Mouse (Mus musculus) thymus, postnatal 0 days (tissue): ENCODE measurements around the gene Cbx7. TPM values are rescaled to one million over a fixed set of nuclear protein-coding genes. Genes with fewer than 3 reads are reported as not detected.

Experiments
- DNase-seq: peaks from one replicate; pipeline ENCODE4 v3.0.0-alpha.2; 2015; ENCODE audit warnings: low spot score
- polyA plus RNA-seq: library from polyadenylated mRNA; unstranded; fragments of >200 nt; fragmentation: Nextera tagmentation; extraction: Ambion mirVana; gene quantifications from 2 replicates; pipeline ENCODE4 v1.2.1, GENCODE M21; 2015

Gene Cbx7
- polyA plus RNA-seq, 1 experiment from 2014 or later, result 10.1 TPM

DNA sequence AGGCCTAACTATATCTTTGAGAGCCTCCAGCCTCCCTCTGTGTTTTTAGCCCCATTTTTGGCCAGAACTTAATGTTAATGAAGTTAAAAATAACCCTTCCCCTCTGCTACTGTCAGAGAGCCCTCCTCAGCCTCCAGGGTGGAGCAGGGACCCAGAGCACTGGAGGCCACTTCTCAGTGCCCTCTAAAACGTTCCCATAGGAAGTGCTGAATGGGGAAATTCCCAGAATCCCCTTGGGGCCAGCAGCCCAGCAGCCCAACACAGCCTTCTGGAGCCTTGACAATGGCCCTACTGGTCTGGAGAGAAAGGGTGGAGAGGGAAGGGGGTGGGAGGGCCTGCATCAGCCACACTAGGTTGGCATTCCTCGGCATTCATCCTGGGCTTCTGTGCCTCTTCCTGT, 32.7 kb upstream of the Cbx7 start:
- DNase-seq, result no peak

DNA sequence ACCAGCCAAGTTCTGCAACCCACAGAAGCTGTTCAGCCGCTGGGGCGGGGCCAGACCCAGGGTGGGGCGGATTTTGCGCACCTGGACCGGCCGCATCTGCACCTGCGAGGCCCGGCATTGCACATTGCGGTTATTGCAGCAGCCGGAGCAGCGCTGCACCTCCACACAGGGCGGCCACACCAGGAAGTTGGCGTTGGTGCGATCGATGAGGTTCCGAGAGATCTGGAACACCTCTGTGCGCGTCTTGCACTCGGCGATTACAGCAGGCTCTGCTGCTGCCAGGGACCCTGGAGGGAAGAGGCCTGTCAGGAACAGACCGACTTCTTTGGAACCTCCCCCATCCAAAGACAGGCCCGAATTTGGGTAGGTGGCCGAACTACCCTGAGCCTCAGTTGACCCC, 30.7 kb upstream of the Cbx7 start:
- DNase-seq, result no peak

DNA sequence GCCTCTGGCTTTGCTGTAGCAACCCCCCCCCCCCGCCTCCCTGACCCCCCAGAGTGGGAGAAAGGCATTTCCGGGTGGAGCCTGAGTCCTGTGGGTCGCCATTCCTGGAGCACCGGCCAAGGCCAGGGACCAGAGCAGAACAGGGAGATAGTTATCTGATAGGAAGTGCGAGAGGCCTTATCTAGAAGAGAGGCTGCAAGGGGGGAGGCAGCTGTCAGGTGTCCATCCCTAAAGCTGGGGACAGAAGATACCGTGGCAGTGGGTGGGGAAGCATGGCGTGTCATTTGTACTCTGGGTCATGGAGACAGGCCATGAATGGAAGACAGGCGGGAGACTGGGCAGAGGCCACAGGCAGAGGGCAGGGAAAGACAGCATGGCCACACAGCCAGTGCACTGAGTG, 29.8 kb upstream of the Cbx7 start:
- DNase-seq, result no peak

- DNase-seq, result no peak
Measured at GRCm38 (mm10) chr15:79997988-79998387, 27.1 kb upstream of the Cbx7 start.

- DNase-seq, result no peak
Measured at GRCm38 (mm10) chr15:79996781-79997180, 25.9 kb upstream of the Cbx7 start.

DNA sequence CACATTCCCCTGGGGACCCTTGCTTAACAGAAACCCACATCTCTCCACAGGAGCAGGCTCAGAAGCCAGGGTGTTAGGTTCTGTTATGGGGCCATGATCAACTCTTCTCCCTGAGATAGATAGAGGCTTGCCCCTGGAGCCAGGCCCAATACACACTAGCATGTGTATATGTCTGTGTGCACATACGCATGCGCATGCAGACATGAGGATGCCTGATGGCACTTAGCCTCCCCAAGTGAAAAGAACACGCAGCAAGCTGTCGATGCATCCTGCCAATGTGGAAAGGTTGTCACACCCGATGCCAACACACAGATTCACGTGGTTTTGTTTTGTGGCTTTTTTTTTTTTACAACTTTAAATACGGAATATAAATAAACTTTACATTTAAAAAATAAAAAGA, 24.6 kb upstream of the Cbx7 start:
- no peak for DNase-seq

DNA sequence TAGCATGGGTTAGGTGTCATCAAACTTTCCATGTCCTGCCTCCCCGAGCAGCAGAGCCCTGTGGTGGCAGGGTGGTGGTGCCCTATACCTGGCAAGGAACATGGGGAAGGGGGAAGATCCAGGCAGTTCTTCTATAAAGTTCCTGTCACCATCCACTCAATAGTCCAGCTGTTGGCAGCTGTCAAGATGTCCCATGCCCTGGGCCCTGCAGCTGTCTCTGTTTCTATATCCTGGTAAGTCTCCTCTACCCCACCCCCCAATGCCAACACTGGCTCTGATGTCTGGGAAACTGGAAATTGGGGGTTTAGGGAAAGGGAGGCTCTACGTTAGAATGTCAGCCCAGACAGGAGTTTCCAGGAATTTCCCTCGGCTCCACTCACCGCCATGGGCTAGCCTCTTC, 23.6 kb upstream of the Cbx7 start:
- DNase-seq, result no peak

DNA sequence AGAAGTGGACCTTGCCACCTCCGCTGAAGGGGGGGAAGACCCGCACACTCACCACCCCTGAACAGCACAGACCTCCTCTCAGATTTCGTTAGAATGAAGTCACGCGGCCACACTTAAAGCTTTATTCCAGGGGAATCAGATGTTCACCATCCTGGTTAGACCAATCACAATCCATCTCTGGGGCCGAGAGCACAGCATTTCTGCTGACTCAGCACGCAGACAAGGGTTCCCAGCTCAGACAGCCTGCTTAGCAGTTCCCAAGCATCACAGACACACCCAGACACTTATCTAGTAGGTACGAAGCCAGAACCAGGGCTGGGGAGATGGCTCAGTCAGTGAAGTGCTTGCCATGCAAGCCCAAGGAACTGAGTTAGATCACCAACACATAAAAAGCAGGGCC, 15.3 kb upstream of the Cbx7 start:
- DNase-seq, result no peak

- DNase-seq, result no peak
Measured at GRCm38 (mm10) chr15:79985471-79985870, 14.6 kb upstream of the Cbx7 start.

- no peak for DNase-seq
Measured at GRCm38 (mm10) chr15:79984152-79984551, 13.2 kb upstream of the Cbx7 start.

GRCm38 (mm10) chr15:79980716-79981115, 9.8 kb upstream of the Cbx7 start:
- no peak for DNase-seq

DNA sequence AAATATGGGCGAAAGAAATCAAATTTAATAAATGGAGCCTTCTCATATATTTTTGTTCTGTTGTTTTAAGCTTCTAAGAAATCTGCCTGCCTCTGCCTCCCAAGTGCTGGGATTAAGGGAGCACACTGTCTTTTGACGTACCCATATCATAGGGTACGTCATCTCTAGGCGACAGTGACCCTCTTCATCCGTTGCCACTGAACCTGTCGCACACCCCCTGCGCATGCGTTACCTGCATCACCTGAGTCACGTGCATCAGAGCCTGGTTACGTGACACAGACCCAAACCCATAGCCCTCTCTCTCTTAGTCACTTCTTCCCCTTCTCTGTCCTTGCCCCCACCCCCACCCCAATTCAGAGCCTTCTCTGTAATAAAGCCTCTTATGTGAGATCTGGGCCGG, 1.3 kb upstream of the Cbx7 start:
- no peak for DNase-seq

- no peak for DNase-seq
Measured at GRCm38 (mm10) chr15:79970491-79970890, 428 bp downstream of the Cbx7 start.

GRCm38 (mm10) chr15:79967346-79967745, 3.6 kb downstream of the Cbx7 start:
- DNase-seq, result no peak

DNA sequence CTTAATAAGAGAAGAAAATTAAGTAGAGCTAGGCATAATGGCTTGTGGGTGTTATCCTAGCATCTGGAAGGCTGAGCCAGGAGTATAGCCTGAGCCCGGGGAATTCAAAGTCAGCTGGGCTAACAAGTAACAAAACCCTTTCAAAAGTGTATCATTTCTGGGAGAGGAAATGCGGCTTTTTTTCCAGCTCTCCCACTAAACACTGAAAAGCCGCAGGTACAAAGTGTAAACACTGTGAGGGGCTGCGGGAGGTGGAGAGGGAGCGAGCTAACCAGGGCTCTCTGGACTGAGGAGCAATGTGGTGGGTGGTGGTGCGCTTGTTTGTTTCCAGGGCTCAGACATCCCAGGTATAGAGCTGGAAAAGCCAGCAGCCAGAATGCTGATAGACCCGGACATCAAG, 6.5 kb downstream of the Cbx7 start:
- DNase-seq, result no peak

- DNase-seq, result peak; percentile 25
Measured at GRCm38 (mm10) chr15:79962661-79963060, 8.3 kb downstream of the Cbx7 start.

DNA sequence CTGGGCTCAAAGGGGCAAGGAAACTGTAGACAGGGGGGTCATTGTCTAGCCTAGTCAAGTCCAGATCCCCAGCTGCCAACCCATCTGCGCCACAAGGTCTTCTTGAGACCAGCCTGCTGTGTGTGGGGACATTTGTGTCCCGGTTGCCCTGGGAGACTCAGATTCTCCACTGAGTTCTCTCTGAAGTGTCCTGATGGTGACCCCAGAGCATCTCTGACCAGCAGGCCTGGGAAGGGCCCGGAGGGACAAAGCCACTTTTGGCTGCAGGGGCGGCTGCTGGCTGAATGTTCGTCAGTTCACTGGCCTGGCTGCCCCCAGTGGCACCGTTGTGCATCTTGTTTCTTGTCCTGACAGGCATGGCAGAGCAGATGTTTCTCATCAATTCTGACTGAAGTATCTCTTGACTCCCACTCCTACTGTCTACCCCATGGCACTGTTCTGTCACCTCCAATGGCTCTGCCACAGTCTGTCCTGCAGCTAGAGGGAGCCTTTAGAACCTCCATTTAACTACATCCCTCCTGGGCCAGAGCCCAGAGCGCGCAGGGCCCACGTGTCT, 9.5 kb downstream of the Cbx7 start:
- DNase-seq, result no peak

GRCm38 (mm10) chr15:79958418-79958817, 12.5 kb downstream of the Cbx7 start:
- DNase-seq, result peak; percentile 25

- peak; percentile 80 for DNase-seq
Measured at GRCm38 (mm10) chr15:79956559-79956958, 14.4 kb downstream of the Cbx7 start.

- DNase-seq, result no peak
Measured at GRCm38 (mm10) chr15:79953470-79953869, 17.4 kb downstream of the Cbx7 start.

DNA sequence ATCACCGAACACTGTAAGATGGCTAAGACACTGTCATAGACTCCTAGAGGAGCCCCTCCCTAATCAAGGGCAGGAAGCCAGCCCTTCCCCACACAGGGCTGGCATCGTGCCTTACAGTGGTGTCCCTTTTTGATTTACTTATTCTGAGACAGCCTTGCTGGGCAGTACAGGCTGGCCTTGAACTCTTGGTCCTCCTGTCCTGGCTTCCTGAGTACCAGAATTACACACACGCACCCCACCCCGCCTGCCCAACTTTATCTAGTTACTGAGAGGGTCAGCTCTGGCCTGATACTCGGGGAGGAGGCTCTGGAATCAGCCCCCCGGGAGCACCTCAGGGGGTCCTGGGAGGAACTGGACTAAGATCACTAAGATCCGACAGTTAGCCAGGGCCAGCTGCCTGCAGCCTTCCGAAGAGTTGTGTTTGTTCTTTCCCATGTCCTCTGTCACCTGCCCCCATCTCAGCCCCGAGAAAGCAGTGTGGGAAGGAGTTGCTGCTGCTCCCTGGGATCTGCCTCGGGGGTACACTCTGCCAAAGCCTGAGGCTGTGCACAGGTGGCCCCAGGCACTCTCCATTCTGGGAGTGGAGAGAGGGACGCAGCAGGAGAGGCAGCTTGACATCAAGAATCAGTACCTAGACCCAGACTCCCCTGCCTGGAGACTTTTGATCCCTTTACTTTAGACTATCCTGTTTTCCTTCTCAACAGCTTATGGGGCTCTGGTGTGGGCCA, 18.3 kb downstream of the Cbx7 start:
- DNase-seq, result no peak

- DNase-seq, result no peak
Measured at GRCm38 (mm10) chr15:79951730-79952503, 19.0 kb downstream of the Cbx7 start.

- DNase-seq, result no peak
Measured at GRCm38 (mm10) chr15:79951226-79951625, 19.7 kb downstream of the Cbx7 start.
